Comparison of ENCODE assay signal across 14 mouse cellular contexts in the genomic region with DNA sequence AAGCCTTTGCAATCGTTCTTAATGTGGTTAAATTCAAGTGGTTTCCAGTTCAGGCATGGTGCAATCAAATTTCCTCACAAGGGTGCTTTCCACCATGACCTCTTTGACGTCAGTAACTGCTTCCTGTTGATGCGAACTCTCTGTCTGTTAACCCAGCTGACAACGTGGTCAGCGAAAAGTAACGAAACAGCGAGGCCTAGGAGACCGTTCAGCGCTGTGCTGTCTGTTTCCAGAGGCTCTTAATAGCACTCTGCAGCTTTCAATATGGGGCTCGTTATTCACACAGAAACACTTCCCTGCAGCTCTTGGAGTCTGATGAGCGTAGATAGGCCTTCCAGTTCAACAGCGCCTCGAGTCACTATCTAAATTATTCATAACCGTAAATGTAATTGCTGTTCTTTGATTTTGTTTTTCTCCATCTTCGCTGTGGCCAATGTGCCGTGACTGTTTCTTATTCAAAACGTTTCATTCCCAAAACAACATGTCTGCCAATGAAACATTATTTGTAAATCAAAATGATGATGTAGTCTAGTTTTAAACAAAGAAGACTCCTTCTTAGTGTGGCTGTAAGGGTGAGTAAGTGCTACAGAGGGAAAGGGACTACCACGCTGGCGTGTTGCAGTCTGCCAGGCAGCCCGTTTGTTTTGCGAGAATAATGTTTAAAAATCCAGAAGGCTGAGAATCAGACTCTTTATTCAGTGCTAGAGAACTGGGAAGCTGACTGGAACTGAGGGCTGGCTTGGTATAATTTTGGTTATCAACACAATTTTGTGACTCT.
DNase-seq lines count a peak whose midpoint lies in the region; ATAC-seq and TF ChIP-seq lines count a peak whose summit lies in the region.
"Had no signal": no experiment of that assay in that cellular context is flagged by ENCODE, and none has a peak within 500 bp of the region (broad histone marks: within the 10 kb centered on the region; RNA-seq: fewer than 3 reads in every experiment).

No protein-coding gene starts in this region.

- no peaks in the 10 kb centered on the region for H3K4me1 ChIP-seq in hindbrain, postnatal 0 days (ENCODE audit: insufficient read depth, low read length)
- no peaks in the 10 kb centered on the region for H3K4me1 ChIP-seq in midbrain, postnatal 0 days (ENCODE audit: insufficient read depth, low read length)
- H3K4me1 ChIP-seq in thymus, adult 2 months (replicated peaks; ENCODE audit: control insufficient read depth, insufficient read depth, low read length), result peaks cover 32% of the 10 kb centered on the region
- H3K4me1 ChIP-seq: megakaryocyte, embryonic 14.5 days had no signal

- WGBS in hindbrain, postnatal 0 days, result 57% methylated on average over 21 of the region's 21 CpGs
- 55% methylated on average over 21 of the region's 21 CpGs for WGBS in midbrain, postnatal 0 days
- 64% methylated on average over 21 of the region's 21 CpGs for WGBS in thymus, adult 2 months

- no peak overlapping the region for H3K4me3 ChIP-seq in layer of hippocampus, adult 2 months
- no peak overlapping the region for H3K4me3 ChIP-seq in hindbrain, postnatal 0 days (ENCODE audit: low read length)
- no peak overlapping the region for H3K4me3 ChIP-seq in midbrain, postnatal 0 days (ENCODE audit: low read depth, low read length)
- H3K4me3 ChIP-seq in thymus, adult 2 months (ENCODE audit: control insufficient read depth, insufficient read depth, low read length), result no peak overlapping the region
- H3K4me3 ChIP-seq: embryonic facial prominence, embryonic 13.5 days; megakaryocyte, embryonic 14.5 days had no signal

- no peaks in the 10 kb centered on the region for H3K9me3 ChIP-seq in hindbrain, postnatal 0 days (ENCODE audit: low read length)
- H3K9me3 ChIP-seq in midbrain, postnatal 0 days (ENCODE audit: low read length), result no peaks in the 10 kb centered on the region
- H3K9me3 ChIP-seq: embryonic facial prominence, embryonic 13.5 days; megakaryocyte, embryonic 14.5 days had no signal

- peak; percentile 43; the same call in 1 of the 2 replicates for ATAC-seq in hindbrain, postnatal 0 days
- ATAC-seq in midbrain, postnatal 0 days (ENCODE audit: low FRiP score), result 0 out of 2 replicates have a peak, but pooled peaks have one; percentile 49

- no peaks in the 10 kb centered on the region for H3K27me3 ChIP-seq in hindbrain, postnatal 0 days (ENCODE audit: insufficient read depth, low read length)
- no peaks in the 10 kb centered on the region for H3K27me3 ChIP-seq in midbrain, postnatal 0 days (ENCODE audit: insufficient read depth, low read length)
- no peaks in the 10 kb centered on the region for H3K27me3 ChIP-seq in thymus, adult 2 months (ENCODE audit: control insufficient read depth, insufficient read depth, low read length)
- H3K27me3 ChIP-seq: embryonic facial prominence, embryonic 13.5 days; megakaryocyte, embryonic 14.5 days had no signal

- TF ChIP-seq POLR2A in thymus, adult 2 months (IDR thresholded peaks at IDR 0.05; ENCODE audit: control insufficient read depth, extremely low read depth, insufficient read depth, low read length, poor library complexity), result no peak

- no peak overlapping the region for H3K4me2 ChIP-seq in hindbrain, postnatal 0 days (ENCODE audit: low read depth, low read length)
- no peak overlapping the region for H3K4me2 ChIP-seq in midbrain, postnatal 0 days (ENCODE audit: low read depth, low read length, poor library complexity, severe bottlenecking)
- H3K4me2 ChIP-seq: embryonic facial prominence, embryonic 13.5 days had no signal

- intact Hi-C loops in left cerebral cortex, postnatal 25 days (cut with DNase I), result no loop called here

- no peak overlapping the region for H3K9ac ChIP-seq in hindbrain, postnatal 0 days (replicated peaks; ENCODE audit: low read length)
- no peak overlapping the region for H3K9ac ChIP-seq in midbrain, postnatal 0 days (replicated peaks; ENCODE audit: low read length, poor library complexity, severe bottlenecking)
- H3K9ac ChIP-seq: embryonic facial prominence, embryonic 13.5 days had no signal

- H3K27ac ChIP-seq in layer of hippocampus, adult 2 months, result no peak overlapping the region
- no peak overlapping the region for H3K27ac ChIP-seq in hindbrain, postnatal 0 days
- H3K27ac ChIP-seq in midbrain, postnatal 0 days (ENCODE audit: low read depth, low read length), result peak overlapping the region; percentile 26; the same call in 1 of the 2 replicates
- no peak overlapping the region for H3K27ac ChIP-seq in thymus, adult 2 months (ENCODE audit: control insufficient read depth, insufficient read depth, low read length)
- H3K27ac ChIP-seq: embryonic facial prominence, embryonic 13.5 days had no signal

- DNase-seq in layer of hippocampus, adult 9-11 months, result peak; percentile 57
- no peak for DNase-seq in layer of hippocampus, adult 2 months (ENCODE audit: low spot score in 2 of 2)
- peak; percentile 79 to 84 for DNase-seq in CD8-positive naive resting alpha-beta T cell, adult 2 months (ENCODE audit: low read depth in 2 of 2, low spot score in 2 of 2)
- DNase-seq in hindbrain, postnatal 0 days (ENCODE audit: low spot score), result peak; percentile 15
- peak; percentile 37 for DNase-seq in midbrain, postnatal 0 days (ENCODE audit: low spot score)
- no peak for DNase-seq in adrenal gland, adult (ENCODE audit: inconsistent age in 2 of 2, low spot score in 1 of 2)
- DNase-seq in left cerebral cortex, postnatal 25 days (ENCODE audit: low spot score in 2 of 2), result no peak
- DNase-seq in thymus, adult 2 months, result no peak
- DNase-seq: cerebellum, adult 11-12 months; heart, postnatal 10 days; left cerebral cortex, postnatal 4 days; retina, postnatal 1 day had no signal

- H3K36me3 ChIP-seq in hindbrain, postnatal 0 days (ENCODE audit: insufficient read depth, low read length), result no peaks in the 10 kb centered on the region
- H3K36me3 ChIP-seq in midbrain, postnatal 0 days (ENCODE audit: insufficient read depth, low read length), result no peaks in the 10 kb centered on the region
- H3K36me3 ChIP-seq in thymus, adult 2 months (ENCODE audit: control insufficient read depth, insufficient read depth, low read length), result no peaks in the 10 kb centered on the region; the same call in 1 of the 2 replicates
- H3K36me3 ChIP-seq: embryonic facial prominence, embryonic 13.5 days had no signal

- no peak for TF ChIP-seq CTCF in layer of hippocampus, adult 2 months (conservative IDR thresholded peaks at IDR 0.05)
- no peak for TF ChIP-seq CTCF in hindbrain, postnatal 0 days (IDR thresholded peaks at IDR 0.05; ENCODE audit: low read depth)
- TF ChIP-seq CTCF in midbrain, postnatal 0 days (IDR thresholded peaks at IDR 0.05), result no peak
- TF ChIP-seq CTCF in thymus, adult 2 months (IDR thresholded peaks at IDR 0.05; ENCODE audit: borderline replicate concordance, control insufficient read depth, extremely low read depth, insufficient read depth, low read length, poor library complexity), result no peak

Comparison
In these comparisons a context has a peak if more than half of its experiments do, and no peak if none do; other contexts are left out.
1. DNase-seq: peak in layer of hippocampus, adult 9-11 months (single experiment), CD8-positive naive resting alpha-beta T cell, adult 2 months (2 of 2), hindbrain, postnatal 0 days (single experiment) and midbrain, postnatal 0 days (single experiment); none in layer of hippocampus, adult 2 months (0 of 2), adrenal gland, adult (0 of 2), left cerebral cortex, postnatal 25 days (0 of 2) and thymus, adult 2 months (single experiment).